In genomic region chr7:130134924-130135365, GRCm38 (mm10) we compare ENCODE assay signal across 21 mouse cellular contexts.
DNase-seq lines count a peak whose midpoint lies in the region; ATAC-seq and TF ChIP-seq lines count a peak whose summit lies in the region.
"Had no signal": no experiment of that assay in that cellular context is flagged by ENCODE, and none has a peak within 500 bp of the region (broad histone marks: within the 10 kb centered on the region; RNA-seq: fewer than 3 reads in every experiment).

No protein-coding gene starts in this region.

- no peak overlapping the region for H3K27ac ChIP-seq in hindbrain, embryonic 10.5 days
- H3K27ac ChIP-seq in forebrain, embryonic 13.5 days, result no peak overlapping the region
- H3K27ac ChIP-seq: layer of hippocampus, adult 2 months; liver, embryonic 14.5 days; stomach, postnatal 0 days had no signal

- no peaks in the 10 kb centered on the region for H3K27me3 ChIP-seq in Patski
- H3K27me3 ChIP-seq in hindbrain, embryonic 10.5 days (ENCODE audit: insufficient read depth, poor library complexity, severe bottlenecking), result 0 out of 2 replicates have a peak, but pooled peaks cover 3% of the 10 kb centered on the region
- no peaks in the 10 kb centered on the region for H3K27me3 ChIP-seq in forebrain, embryonic 13.5 days

- POLR2A ChIA-PET in Patski (lab: Charles Lee), result no interaction called here

- TF ChIP-seq CTCF in Patski (IDR thresholded peaks at IDR 0.05), result no peak

- DNase-seq in heart, adult 11 months, result peak; percentile 22
- no peak for DNase-seq in heart, postnatal 25 days (ENCODE audit: low spot score)
- peak; percentile 42 for DNase-seq in Patski (ENCODE audit: low read depth, low spot score)
- peak; percentile 30 to 41 for DNase-seq in kidney, adult 8-10 months
- peak; percentile 15 to 51 for DNase-seq in kidney, postnatal 25 days
- no peak for DNase-seq in hindbrain, embryonic 10.5 days (ENCODE audit: low spot score)
- DNase-seq in right cerebral cortex, postnatal 25 days, result no peak
- DNase-seq: adrenal gland, postnatal 25 days; cerebellum, adult 11 months; cerebellum, postnatal 10 days; forebrain, postnatal 0 days; heart, postnatal 14 days; layer of hippocampus, postnatal 36 days; lung, postnatal 36 days had no signal

- peaks cover 17% of the 10 kb centered on the region for H3K4me1 ChIP-seq in hindbrain, embryonic 10.5 days (replicated peaks)
- no peaks in the 10 kb centered on the region for H3K4me1 ChIP-seq in forebrain, embryonic 13.5 days

- in situ Hi-C loops in Patski (cut with MboI; ENCODE audit: low pct_unique_long_range_greater_than_20kb), result no loop called here

- no peak overlapping the region for H3K4me3 ChIP-seq in hindbrain, embryonic 10.5 days
- H3K4me3 ChIP-seq in forebrain, embryonic 13.5 days, result no peak overlapping the region
- H3K4me3 ChIP-seq: layer of hippocampus, adult 2 months had no signal

- H3K9me3 ChIP-seq in hindbrain, embryonic 10.5 days, result no peaks in the 10 kb centered on the region
- H3K9me3 ChIP-seq in forebrain, embryonic 13.5 days (replicated peaks), result no peaks in the 10 kb centered on the region

- no peak overlapping the region for H3K4me2 ChIP-seq in forebrain, embryonic 13.5 days
- H3K4me2 ChIP-seq: heart, embryonic 11.5 days had no signal

- ATAC-seq in Patski, result peak; percentile 35
- ATAC-seq in forebrain, embryonic 13.5 days, result no peak
- ATAC-seq: activated CD4-positive, CD25-positive, alpha-beta regulatory T cell, adult 4 months; forebrain, postnatal 0 days; hindbrain, embryonic 16.5 days had no signal

- 69% methylated on average over 3 of the region's 3 CpGs for WGBS in hindbrain, embryonic 10.5 days
- 73% methylated on average over 3 of the region's 3 CpGs for WGBS in forebrain, embryonic 13.5 days

- CTCF ChIA-PET in Patski (lab: Charles Lee), result interaction anchor here (0.7 to 1.6 kb wide), 3 partner anchors 107 to 481 kb away, joined by 3 to 4 read pairs (median 3); no protein-coding TSS in a partner anchor

- H3K36me3 ChIP-seq in hindbrain, embryonic 10.5 days, result no peaks in the 10 kb centered on the region
- no peaks in the 10 kb centered on the region for H3K36me3 ChIP-seq in forebrain, embryonic 13.5 days (ENCODE audit: poor library complexity, severe bottlenecking)

- intact Hi-C loops in heart, postnatal 25 days (cut with DNase I), result no loop called here

- no peak overlapping the region for H3K9ac ChIP-seq in forebrain, embryonic 13.5 days
- H3K9ac ChIP-seq: forebrain, postnatal 0 days; liver, embryonic 14.5 days had no signal

Comparison
In these comparisons a context has a peak if more than half of its experiments do, and no peak if none do; other contexts are left out.
1. DNase-seq: peak in heart, adult 11 months (single experiment), Patski (single experiment), kidney, adult 8-10 months (2 of 2) and kidney, postnatal 25 days (2 of 2); none in heart, postnatal 25 days (single experiment), hindbrain, embryonic 10.5 days (single experiment) and right cerebral cortex, postnatal 25 days (single experiment).